Mouse (Mus musculus) hindlimb bud, embryonic 11.5 days (tissue): ENCODE measurements around the gene Slc25a44.

Experiments used
- DNase-seq: peaks from one replicate; pipeline ENCODE4 v3.0.0-alpha.2; 2012; ENCODE audit warnings: low read depth, low spot score; ENCODE audit errors: extremely low spot score

Gene Slc25a44

DNA sequence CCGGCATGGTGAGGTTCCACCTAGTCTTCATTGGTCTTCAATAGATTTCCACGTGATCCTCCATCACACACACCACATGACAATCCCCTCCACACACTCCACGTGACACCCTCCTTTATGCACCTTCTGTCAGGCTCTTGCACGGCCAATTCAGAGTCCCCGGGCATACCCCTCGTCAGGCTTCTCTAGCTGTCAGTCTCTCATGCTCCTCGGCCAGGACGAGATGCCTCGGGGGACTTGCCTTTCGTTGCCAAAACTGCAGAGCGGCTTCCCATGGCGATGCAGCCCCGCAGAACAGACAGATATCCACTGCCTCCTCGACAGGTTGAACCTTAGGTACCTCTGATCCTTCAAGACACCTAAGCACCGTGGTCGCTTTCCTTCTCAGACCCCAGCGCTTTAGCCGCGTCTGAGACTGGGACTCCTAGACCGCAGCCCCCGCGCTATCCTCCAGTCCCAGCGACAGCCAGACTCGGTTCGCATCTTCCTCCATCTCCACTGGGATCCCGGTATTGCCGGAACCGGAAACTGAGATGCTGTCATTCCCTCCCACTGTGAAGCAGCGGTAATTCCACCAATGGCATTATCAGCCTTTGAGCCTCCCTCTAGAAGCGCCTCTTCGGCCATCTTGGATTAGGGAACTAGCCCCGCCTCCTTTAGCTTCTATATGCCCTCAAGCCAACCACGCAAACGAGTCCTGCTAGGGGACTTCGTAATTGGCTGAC is at the start of gene Slc25a44:
Slc25a44 (minus strand) TSS at position 535 of the 725 bp plus-strand sequence.
- peak; percentile 97 for DNase-seq

- no peak for DNase-seq
Measured at GRCm38 (mm10) chr3:88473571-88473970, 48.6 kb upstream of the Slc25a44 start.

DNA sequence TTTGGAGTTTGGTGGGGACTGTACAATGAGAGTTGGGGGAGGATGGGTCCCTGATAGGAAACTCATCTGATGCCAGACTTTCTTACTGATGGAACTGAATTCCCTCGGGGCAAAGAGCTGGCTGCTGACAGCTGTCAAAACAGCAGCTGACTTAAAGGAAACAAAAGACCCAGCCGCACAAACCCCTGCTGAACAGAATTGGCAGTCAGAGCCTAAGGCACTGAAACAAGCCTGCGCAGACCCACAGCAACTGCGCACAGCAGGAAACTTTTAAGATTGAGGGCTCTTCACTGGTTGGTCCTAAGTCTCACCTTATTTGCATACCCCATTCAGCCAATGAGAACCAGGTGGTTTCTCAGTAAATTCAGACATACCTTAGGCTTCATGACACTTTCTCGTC is 48.1 kb upstream of the Slc25a44 start:
- no peak for DNase-seq

DNA sequence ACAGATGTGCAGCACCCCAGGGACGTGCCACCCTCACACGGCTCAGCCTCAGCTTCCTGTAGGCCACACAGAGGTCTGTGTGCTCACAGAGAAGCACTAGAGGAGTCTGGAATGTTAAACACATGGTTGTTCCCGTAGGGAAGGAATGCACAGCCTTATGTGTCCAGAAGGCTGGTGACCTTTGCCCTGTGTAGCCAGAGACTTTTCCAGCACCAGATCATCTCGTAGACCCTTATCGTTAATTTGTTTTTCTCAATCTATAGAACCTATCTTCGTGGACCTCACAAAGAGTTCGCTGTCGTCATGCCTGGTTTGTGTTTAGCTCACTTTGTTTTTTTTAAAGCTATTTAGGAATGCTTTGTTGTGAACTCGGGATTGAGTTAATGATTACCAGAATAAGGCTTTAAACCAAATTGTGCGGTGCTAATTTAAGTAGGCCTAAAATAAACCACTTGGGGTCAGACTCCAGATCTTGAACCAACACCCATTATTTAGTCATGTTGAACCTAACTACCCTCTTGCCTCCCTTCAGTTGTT is 46.1 kb upstream of the Slc25a44 start:
- no peak for DNase-seq

GRCm38 (mm10) chr3:88469466-88469865 is 44.5 kb upstream of the Slc25a44 start:
- DNase-seq: no peak

GRCm38 (mm10) chr3:88467116-88467824 is 42.3 kb upstream of the Slc25a44 start:
- DNase-seq: peak; percentile 82

GRCm38 (mm10) chr3:88465127-88465526 is 40.2 kb upstream of the Slc25a44 start:
- no peak for DNase-seq

GRCm38 (mm10) chr3:88464425-88464824 is 39.5 kb upstream of the Slc25a44 start:
- DNase-seq: no peak

GRCm38 (mm10) chr3:88460983-88461696 is 36.2 kb upstream of the Slc25a44 start, which contains the start of gene Sema4a:
Gene Sema4a (minus strand): TSS chr3:88461182.
- no peak for DNase-seq

- no peak for DNase-seq
Measured at GRCm38 (mm10) chr3:88460029-88460428, 35.1 kb upstream of the Slc25a44 start.

DNA sequence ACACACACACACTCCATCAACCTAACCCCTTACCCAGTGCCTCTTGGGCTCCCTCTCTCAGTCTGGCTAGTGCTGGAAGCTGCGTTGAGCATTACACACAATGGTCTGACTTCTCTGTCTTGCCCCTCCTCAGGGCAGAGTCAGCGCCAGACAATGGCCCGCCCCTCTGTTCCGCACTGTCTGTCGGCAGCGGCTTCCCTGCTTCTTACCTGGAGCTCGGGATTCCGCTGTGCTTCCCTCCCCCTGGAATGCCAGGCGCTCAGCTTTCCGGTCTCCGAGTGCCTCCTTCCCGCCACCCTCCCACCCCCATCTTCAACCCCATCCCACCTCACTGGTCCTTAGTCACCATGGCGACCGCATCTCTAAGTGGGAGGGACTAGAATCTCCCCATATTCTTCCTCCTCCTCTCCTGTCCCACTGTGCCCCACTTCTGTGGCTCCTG is 33.9 kb upstream of the Slc25a44 start:
- no peak for DNase-seq

DNA sequence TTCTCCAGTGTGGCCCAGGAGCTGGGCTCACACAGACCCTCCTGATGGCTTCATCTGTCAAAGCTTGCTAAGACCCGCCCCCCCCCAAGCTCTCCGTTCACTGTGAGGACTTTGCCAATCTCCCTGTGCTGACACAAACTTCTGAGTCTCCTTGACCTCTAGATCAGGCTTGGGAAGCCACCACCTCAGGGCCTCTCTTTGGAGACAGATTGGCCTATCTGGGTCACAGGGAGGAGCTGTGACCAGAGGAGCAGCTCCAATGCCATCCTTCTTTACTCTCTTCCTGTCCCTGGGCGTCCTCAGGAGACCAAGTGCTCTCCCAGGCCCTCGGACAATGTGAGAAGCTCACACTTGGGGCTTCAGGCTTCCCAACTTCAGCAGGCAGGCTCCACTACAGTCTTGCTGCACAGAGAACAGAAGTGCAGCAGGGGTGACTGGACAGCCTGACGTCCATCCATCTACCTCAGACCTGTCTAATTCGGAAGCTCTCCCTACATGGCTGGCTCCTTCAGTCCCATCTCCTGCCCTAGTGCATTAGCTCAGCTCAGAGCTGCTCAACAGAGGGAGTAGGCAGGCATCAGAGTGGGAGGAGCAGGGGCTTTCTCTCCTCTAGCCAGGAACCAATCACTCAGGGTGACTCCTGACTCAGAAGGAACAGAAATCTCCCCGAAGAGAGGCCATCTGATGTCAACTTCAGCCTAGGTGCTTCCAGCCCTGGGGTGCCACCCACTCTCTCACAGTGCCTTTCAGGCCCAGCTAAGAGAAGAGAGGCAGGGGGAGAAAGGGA is 32.0 kb upstream of the Slc25a44 start:
- no peak for DNase-seq

DNA sequence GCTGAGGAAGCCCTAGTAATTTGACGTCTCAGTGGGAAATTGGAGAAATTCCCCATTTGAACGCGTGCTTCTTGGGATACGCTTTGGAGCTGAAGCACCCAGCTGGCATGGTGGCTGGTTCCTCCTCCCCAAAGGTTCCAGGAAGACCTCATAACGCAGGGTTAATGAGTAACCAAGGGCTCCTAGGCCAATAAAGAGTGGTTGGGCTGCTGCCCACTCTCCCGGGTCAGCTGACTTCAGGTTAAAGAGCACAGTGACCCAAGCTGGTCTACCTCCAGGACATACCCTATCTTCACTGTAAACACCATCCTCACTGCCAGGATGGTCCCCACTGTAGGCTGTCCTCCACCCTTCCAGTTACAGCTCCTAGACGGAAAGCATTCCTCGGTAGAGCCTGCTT is 31.4 kb upstream of the Slc25a44 start:
- DNase-seq: no peak

GRCm38 (mm10) chr3:88455588-88456264 is 30.8 kb upstream of the Slc25a44 start:
- no peak for DNase-seq

DNA sequence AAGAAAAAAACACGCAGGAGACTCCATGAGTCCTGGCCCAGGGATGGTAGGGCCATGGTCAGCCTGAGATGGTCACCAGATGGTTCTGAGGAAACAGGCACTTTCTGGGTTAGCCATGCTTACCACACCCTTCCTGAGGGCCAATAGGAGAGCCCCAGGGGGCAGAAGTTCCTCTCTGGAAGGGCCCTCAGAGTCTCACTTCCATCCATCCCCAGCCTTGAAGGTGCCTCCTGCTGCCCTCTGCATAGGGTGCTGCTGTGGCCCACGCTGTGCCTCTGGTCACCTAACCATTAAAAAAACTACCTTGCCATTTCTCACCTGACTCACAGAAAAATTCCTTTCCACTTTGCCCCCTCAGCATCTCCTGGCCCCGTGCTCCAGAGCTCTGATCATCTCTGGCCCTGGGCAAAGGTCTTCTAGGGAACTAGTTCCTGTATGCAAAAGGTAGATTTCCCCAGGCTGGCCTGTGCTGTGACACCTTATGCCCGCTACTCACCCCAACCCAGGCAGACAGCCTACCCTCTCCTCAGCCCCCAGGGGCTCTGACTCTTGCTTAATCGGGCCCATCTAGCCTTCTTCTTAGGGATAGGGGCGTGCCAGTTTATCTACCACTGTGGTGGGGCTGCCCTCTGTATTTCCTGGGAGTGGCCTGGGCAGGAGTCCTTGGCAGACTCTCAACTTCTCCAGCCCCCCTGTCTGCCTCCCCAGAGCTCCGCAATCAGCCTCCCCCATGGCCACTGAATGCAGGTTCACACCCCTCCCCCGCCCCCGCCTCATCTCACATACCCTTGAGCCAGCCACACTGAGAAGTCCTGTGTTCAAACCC is 30.0 kb upstream of the Slc25a44 start:
- DNase-seq: no peak

- no peak for DNase-seq
Measured at GRCm38 (mm10) chr3:88453986-88454385, 29.0 kb upstream of the Slc25a44 start.

- no peak for DNase-seq
Measured at GRCm38 (mm10) chr3:88453369-88453768, 28.4 kb upstream of the Slc25a44 start.

GRCm38 (mm10) chr3:88452716-88453115 is 27.8 kb upstream of the Slc25a44 start:
- no peak for DNase-seq

DNA sequence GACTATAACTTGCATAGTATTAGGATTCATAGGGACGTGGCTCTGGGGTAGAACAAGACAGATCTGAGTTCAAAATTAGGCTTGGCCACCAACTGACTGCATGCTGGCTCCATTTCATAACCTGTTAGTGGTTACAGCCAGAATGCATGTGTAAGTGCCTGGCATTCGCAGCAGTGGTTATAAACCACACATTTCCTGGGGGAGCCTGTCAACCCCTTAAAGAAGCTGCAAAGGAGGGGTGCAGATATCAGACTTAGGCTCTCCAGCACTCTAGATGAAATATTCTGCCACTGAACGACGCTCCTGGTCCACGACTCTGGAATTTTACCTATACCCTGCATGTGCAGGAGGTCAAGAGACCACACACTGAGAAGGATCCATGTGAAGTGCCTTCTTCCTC is 27.3 kb upstream of the Slc25a44 start:
- no peak for DNase-seq
